Mouse (Mus musculus): ENCODE data around the gene Olfr1145.

- TF ChIP-seq POLR2A (IDR thresholded peaks at IDR 0.05; ENCODE audit: low read depth, low read length) (no peak), CTCF (conservative IDR thresholded peaks at IDR 0.05; ENCODE audit: insufficient read depth, insufficient read length, low read depth, low read length) (no peak)
Measured at GRCm38 (mm10) chr2:87800292-87800691, 9.3 kb upstream of the Olfr1145 start, which contains the start of gene Olfr1143.
